Mouse (Mus musculus) C2C12 (cell line): ENCODE measurements around the gene Syt9. TPM values are rescaled to one million over a fixed set of nuclear protein-coding genes. Genes with fewer than 3 reads are reported as not detected.

Experiments used
- H3K27me3 ChIP-seq: one replicate; pipeline ENCODE4 v1.6.1; 2011; ENCODE audit not compliant: control insufficient read depth, insufficient read depth, insufficient read length
- H3K36me3 ChIP-seq: one replicate; pipeline ENCODE4 v1.6.1; 2011; ENCODE audit not compliant: control insufficient read depth, insufficient read depth
- H3K4me3 ChIP-seq: one replicate; pipeline ENCODE4 v1.5.1; 2011; ENCODE audit warnings: mild to moderate bottlenecking, control low read depth; ENCODE audit not compliant: poor library complexity, insufficient read depth, severe bottlenecking
- H3K79me2 ChIP-seq: one replicate; pipeline ENCODE4 v1.6.1; 2011; ENCODE audit not compliant: control insufficient read depth, insufficient read depth
- H3K79me3 ChIP-seq: one replicate; pipeline ENCODE4 v1.6.1; 2011; ENCODE audit warnings: low read depth, control low read depth
- H3ac ChIP-seq: one replicate; pipeline ENCODE3; 2011; ENCODE audit warnings: low read depth; ENCODE audit not compliant: control insufficient read depth, insufficient read length
- CEBPB ChIP-seq: IDR thresholded peaks from one replicate; pipeline ENCODE4 v1.6.1; 2011; ENCODE audit warnings: low read depth, mild to moderate bottlenecking, control low read depth, moderate library complexity
- CTCF ChIP-seq: IDR thresholded peaks from one replicate; pipeline ENCODE4 v1.5.1; 2011; ENCODE audit not compliant: control insufficient read depth, insufficient read depth, insufficient read length
- FOSL1 ChIP-seq: IDR thresholded peaks from one replicate; pipeline ENCODE4 v1.8.0; 2011; ENCODE audit warnings: mild to moderate bottlenecking, low read length; ENCODE audit not compliant: poor library complexity, insufficient read depth, severe bottlenecking
- MAX ChIP-seq: IDR thresholded peaks from one replicate; pipeline ENCODE4 v1.6.1; 2011; ENCODE audit warnings: mild to moderate bottlenecking, control low read depth
- MYOD1 ChIP-seq: IDR thresholded peaks from one replicate; pipeline ENCODE4 v1.6.1; 2011; ENCODE audit warnings: low read depth; ENCODE audit not compliant: control insufficient read depth, insufficient read length
- MYOG ChIP-seq: IDR thresholded peaks from one replicate; pipeline ENCODE4 v1.6.1; 2011; ENCODE audit not compliant: control insufficient read depth, insufficient read length; ENCODE audit errors: extremely low read depth
- USF1 ChIP-seq: IDR thresholded peaks from one replicate; pipeline ENCODE4 v1.6.1; 2011; ENCODE audit warnings: low read depth, mild to moderate bottlenecking, control low read depth, moderate library complexity
- polyA plus RNA-seq: library from polyadenylated mRNA; unstranded; fragments of >200 nt; fragmentation: generic; extraction: Trizol; gene quantifications from one replicate; pipeline ENCODE4 v1.2.1, GENCODE M21; 2012; ENCODE audit warnings: missing spikeins

Gene Syt9
- polyA plus RNA-seq, 1 experiment: not detected

GRCm38 (mm10) chr7:107540034-107540433 lies 169.5 kb downstream of the Syt9 start:
- Histone ChIP-seq H3K79me3 (no peaks in the 10 kb centered on the region), H3ac (no peak overlapping the region), H3K36me3 (no peaks in the 10 kb centered on the region), H3K27me3 (no peaks in the 10 kb centered on the region), H3K79me2 (no peaks in the 10 kb centered on the region), H3K4me3 (no peak overlapping the region)
- TF ChIP-seq FOSL1: no peak
- no peak for TF ChIP-seq MAX
- no peak for TF ChIP-seq CTCF
- TF ChIP-seq MYOD1: no peak
- TF ChIP-seq MYOG: no peak
- no peak for TF ChIP-seq CEBPB
- TF ChIP-seq USF1: no peak

- Histone ChIP-seq H3K79me3 (no peaks in the 10 kb centered on the region), H3K79me2 (no peaks in the 10 kb centered on the region), H3ac (no peak overlapping the region), H3K27me3 (no peaks in the 10 kb centered on the region), H3K4me3 (no peak overlapping the region), H3K36me3 (no peaks in the 10 kb centered on the region)
- TF ChIP-seq FOSL1 (no peak), MAX (no peak), USF1 (no peak), MYOG (no peak), CTCF (no peak), MYOD1 (no peak), CEBPB (no peak)
These were observed 174.5 kb downstream of the Syt9 start for GRCm38 (mm10) chr7:107545011-107545410.

GRCm38 (mm10) chr7:107547872-107548271 lies 177.3 kb downstream of the Syt9 start:
- Histone ChIP-seq H3ac (no peak overlapping the region), H3K4me3 (no peak overlapping the region), H3K79me3 (no peaks in the 10 kb centered on the region), H3K27me3 (no peaks in the 10 kb centered on the region), H3K36me3 (no peaks in the 10 kb centered on the region), H3K79me2 (no peaks in the 10 kb centered on the region)
- TF ChIP-seq CEBPB (no peak), USF1 (no peak), FOSL1 (no peak), MAX (no peak), MYOG (no peak), CTCF (no peak), MYOD1 (no peak)

- no peaks in the 10 kb centered on the region for H3K79me2 ChIP-seq
- no peak overlapping the region for H3ac ChIP-seq
- no peak overlapping the region for H3K4me3 ChIP-seq
- H3K27me3 ChIP-seq: no peaks in the 10 kb centered on the region
- H3K36me3 ChIP-seq: no peaks in the 10 kb centered on the region
- TF ChIP-seq CTCF: no peak
- no peak for TF ChIP-seq FOSL1
- TF ChIP-seq MYOG: no peak
- TF ChIP-seq MAX: no peak
- TF ChIP-seq USF1: no peak
- no peak for TF ChIP-seq CEBPB
- no peak for TF ChIP-seq MYOD1
- no peaks in the 10 kb centered on the region for H3K79me3 ChIP-seq
These were observed 182.9 kb downstream of the Syt9 start for GRCm38 (mm10) chr7:107553461-107553860.

- Histone ChIP-seq H3K27me3 (no peaks in the 10 kb centered on the region), H3ac (no peak overlapping the region), H3K79me3 (no peaks in the 10 kb centered on the region), H3K4me3 (no peak overlapping the region), H3K36me3 (no peaks in the 10 kb centered on the region), H3K79me2 (no peaks in the 10 kb centered on the region)
- TF ChIP-seq MYOD1 (no peak), CEBPB (no peak), USF1 (no peak), MAX (no peak), MYOG (no peak), CTCF (no peak), FOSL1 (no peak)
These were observed 185.4 kb downstream of the Syt9 start for GRCm38 (mm10) chr7:107555906-107556305.

GRCm38 (mm10) chr7:107560675-107561074 lies 190.1 kb downstream of the Syt9 start:
- Histone ChIP-seq H3K79me2 (no peaks in the 10 kb centered on the region), H3ac (no peak overlapping the region), H3K79me3 (no peaks in the 10 kb centered on the region), H3K4me3 (no peak overlapping the region), H3K36me3 (no peaks in the 10 kb centered on the region), H3K27me3 (no peaks in the 10 kb centered on the region)
- no peak for TF ChIP-seq MAX
- TF ChIP-seq CEBPB: no peak
- TF ChIP-seq FOSL1: no peak
- TF ChIP-seq USF1: no peak
- TF ChIP-seq MYOG: no peak
- no peak for TF ChIP-seq MYOD1
- TF ChIP-seq CTCF: no peak
